Mouse (Mus musculus): Measurements from ENCODE around the gene Tceal7.

- TF ChIP-seq CTCF (IDR thresholded peaks at IDR 0.05): no peak
- TF ChIP-seq POLR2A (IDR thresholded peaks at IDR 0.05; ENCODE audit: insufficient read depth, low read depth, low read length): no peak
These were observed 60.0 kb downstream of the Tceal7 start for GRCm38 (mm10) chrX:136274542-136274941.

All from heart, adult 2 months (tissue).